Mouse (Mus musculus): ENCODE data around the gene Ccl11.

Gene Ccl11

GRCm38 (mm10) chr11:82057646-82058045 lies at the start of gene Ccl11:
Gene Ccl11 (plus strand): TSS chr11:82057823.
- ChIA-PET POLR2A (no interaction called here), CTCF (interaction anchor here in 2 of 4 experiments (0.6 to 1.5 kb wide), 3 partner anchors 62 to 1503 kb away, joined by 3 read pairs; no protein-coding TSS in a partner anchor)

- ChIA-PET POLR2A (no interaction called here), CTCF (interaction anchor here in 1 of 4 experiments (0.7 kb wide), 1 partner anchor 1200 kb away, joined by 3 read pairs; the partner anchor contains the start of gene Tmem98)
Observed at GRCm38 (mm10) chr11:82010115-82010514, 47.5 kb upstream of the Ccl11 start.

GRCm38 (mm10) chr11:82011411-82012193 lies 46.0 kb upstream of the Ccl11 start:
- ChIA-PET POLR2A (no interaction called here), CTCF (no interaction called here)

- POLR2A ChIA-PET, result no interaction called here
- CTCF ChIA-PET, result interaction anchor here in 2 of 4 experiments (0.5 to 1.1 kb wide), 2 partner anchors 17 to 223 kb away, joined by 3 to 4 read pairs; no protein-coding TSS in a partner anchor
Observed at GRCm38 (mm10) chr11:82013756-82014155, 43.9 kb upstream of the Ccl11 start.

- ChIA-PET POLR2A (no interaction called here), CTCF (interaction anchor here in 2 of 4 experiments (1.2 to 1.5 kb wide), 2 partner anchors 19 kb away, joined by 3 read pairs; no protein-coding TSS in a partner anchor)
Observed at GRCm38 (mm10) chr11:82015066-82015465, 42.6 kb upstream of the Ccl11 start.

GRCm38 (mm10) chr11:82016181-82016780 lies 41.3 kb upstream of the Ccl11 start:
- ChIA-PET CTCF (interaction anchor here in 2 of 4 experiments (1.2 to 1.5 kb wide), 2 partner anchors 20 kb away, joined by 3 read pairs; no protein-coding TSS in a partner anchor), POLR2A (no interaction called here)

- ChIA-PET CTCF (interaction anchor here in 1 of 4 experiments (2.1 kb wide), 1 partner anchor 155 kb away, joined by 4 read pairs; no protein-coding TSS in a partner anchor), POLR2A (no interaction called here)
Observed at GRCm38 (mm10) chr11:82019389-82019788, 38.2 kb upstream of the Ccl11 start.

- POLR2A ChIA-PET, result no interaction called here
- CTCF ChIA-PET, result interaction anchor here in 1 of 4 experiments (2.1 kb wide), 1 partner anchor 155 kb away, joined by 4 read pairs; no protein-coding TSS in a partner anchor
Observed at GRCm38 (mm10) chr11:82019793-82020192, 37.8 kb upstream of the Ccl11 start.

- POLR2A ChIA-PET, result no interaction called here
Observed at GRCm38 (mm10) chr11:82021406-82021805, 36.2 kb upstream of the Ccl11 start.

GRCm38 (mm10) chr11:82022504-82023056 lies 35.0 kb upstream of the Ccl11 start:
- POLR2A ChIA-PET, result no interaction called here
- CTCF ChIA-PET, result interaction anchor here in 2 of 4 experiments (0.9 to 1.0 kb wide), 3 partner anchors 26 to 152 kb away, joined by 3 to 5 read pairs (median 3); no protein-coding TSS in a partner anchor

More at GRCm38 (mm10) chr11:82021406-82021805, 36.2 kb upstream of the Ccl11 start:
- CTCF ChIA-PET, result interaction anchor here in 2 of 4 experiments (0.9 to 2.1 kb wide), 3 partner anchors 25 to 153 kb away, joined by 3 to 5 read pairs (median 4); no protein-coding TSS in a partner anchor

GRCm38 (mm10) chr11:82023769-82024168 lies 33.9 kb upstream of the Ccl11 start:
- POLR2A ChIA-PET, result no interaction called here
- CTCF ChIA-PET, result no interaction called here

- POLR2A ChIA-PET, result no interaction called here
- CTCF ChIA-PET, result interaction anchor here in 2 of 4 experiments (0.8 to 1.3 kb wide), 2 partner anchors 17 to 784 kb away, joined by 3 read pairs; no protein-coding TSS in a partner anchor
Observed at GRCm38 (mm10) chr11:82030171-82030570, 27.5 kb upstream of the Ccl11 start.

- POLR2A ChIA-PET, result no interaction called here
- CTCF ChIA-PET, result no interaction called here
Observed at GRCm38 (mm10) chr11:82032136-82032535, 25.5 kb upstream of the Ccl11 start.

- CTCF ChIA-PET, result no interaction called here
Observed at GRCm38 (mm10) chr11:82032678-82033344, 24.8 kb upstream of the Ccl11 start.

GRCm38 (mm10) chr11:82034446-82034845 lies 23.2 kb upstream of the Ccl11 start:
- ChIA-PET POLR2A (no interaction called here), CTCF (interaction anchor here in 2 of 4 experiments (0.9 to 1.0 kb wide), 2 partner anchors 38 to 39 kb away, joined by 3 to 5 read pairs; no protein-coding TSS in a partner anchor)

More at GRCm38 (mm10) chr11:82032678-82033344, 24.8 kb upstream of the Ccl11 start:
- POLR2A ChIA-PET, result no interaction called here

GRCm38 (mm10) chr11:82035356-82035755 lies 22.3 kb upstream of the Ccl11 start, which contains the start of gene Ccl2:
Gene Ccl2 (plus strand): TSS chr11:82035571.
- CTCF ChIA-PET, result interaction anchor here in 1 of 4 experiments (0.9 kb wide), 1 partner anchor 39 kb away, joined by 3 read pairs; no protein-coding TSS in a partner anchor
- POLR2A ChIA-PET, result no interaction called here

GRCm38 (mm10) chr11:82035857-82036256 lies 21.8 kb upstream of the Ccl11 start:
- POLR2A ChIA-PET, result no interaction called here
- CTCF ChIA-PET, result no interaction called here

GRCm38 (mm10) chr11:82038535-82038934 lies 19.1 kb upstream of the Ccl11 start, which contains the start of gene Gm17268:
Gene Gm17268 (minus strand): TSS chr11:82038562.
- ChIA-PET CTCF (interaction anchor here in 1 of 4 experiments (1.8 kb wide), 1 partner anchor 137 kb away, joined by 6 read pairs; no protein-coding TSS in a partner anchor), POLR2A (no interaction called here)

GRCm38 (mm10) chr11:82039132-82039660 lies 18.4 kb upstream of the Ccl11 start:
- ChIA-PET POLR2A (no interaction called here), CTCF (interaction anchor here in 1 of 4 experiments (1.8 kb wide), 1 partner anchor 137 kb away, joined by 6 read pairs; no protein-coding TSS in a partner anchor)

Measured in embryonic stem cell, embryonic (primary cell).